In the genomic region with DNA sequence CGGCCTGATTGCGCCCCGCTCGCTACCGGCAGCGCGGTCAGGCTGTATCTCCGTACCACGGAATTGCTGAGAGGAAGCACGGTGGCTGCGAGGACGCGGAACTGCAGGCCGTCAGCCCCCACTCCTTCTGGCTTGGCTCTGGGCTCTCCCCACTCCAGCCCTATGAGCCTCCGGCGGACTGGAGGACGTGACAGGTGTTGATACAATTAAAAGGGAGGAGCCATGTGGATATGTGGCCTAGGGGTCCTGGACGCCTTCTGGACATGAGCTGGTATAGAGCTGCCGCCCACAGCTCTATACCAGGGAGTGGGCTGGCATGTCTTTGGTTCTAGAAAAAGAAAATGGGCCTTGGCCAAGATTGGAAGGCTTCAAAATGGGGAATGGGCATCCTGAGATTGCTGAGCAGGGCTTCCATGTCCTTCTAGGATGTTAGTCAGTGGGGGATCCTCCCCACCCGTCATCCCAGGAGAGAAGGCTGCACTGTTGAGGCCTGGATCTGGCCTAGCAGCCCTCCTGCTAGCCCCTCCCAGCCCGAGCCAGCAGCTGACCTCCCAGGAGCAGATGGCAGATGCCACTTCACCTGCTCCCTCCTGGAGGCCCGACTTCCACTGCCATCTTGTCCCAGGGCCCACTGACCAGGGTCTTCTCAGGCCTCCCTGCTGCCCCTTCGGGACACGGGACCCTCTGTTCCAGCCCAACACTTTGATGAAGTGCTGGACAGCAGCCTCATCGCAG, we compare ENCODE assay signal across 8 mouse cellular contexts. TPM values are rescaled to one million over a fixed set of nuclear protein-coding genes. Genes with fewer than 3 reads are reported as not detected.
DNase-seq lines count a peak whose midpoint lies in the region; ATAC-seq and TF ChIP-seq lines count a peak whose summit lies in the region.

No protein-coding gene starts in this region.

- peak; percentile 66 for ATAC-seq in hindbrain, embryonic 13.5 days (ENCODE audit: low FRiP score)
- peak; percentile 58 for ATAC-seq in midbrain, embryonic 15.5 days (replicated peaks)

- H3K27ac ChIP-seq in heart, embryonic 10.5 days, result peak overlapping the region; percentile 67
- no peak overlapping the region for H3K27ac ChIP-seq in spleen, adult 2 months (ENCODE audit: insufficient read depth, low read length)
- peak overlapping the region; percentile 98 for H3K27ac ChIP-seq in hindbrain, embryonic 13.5 days
- peak overlapping the region; percentile 99 for H3K27ac ChIP-seq in midbrain, embryonic 15.5 days

- H3K36me3 ChIP-seq in heart, embryonic 10.5 days, result no peaks in the 10 kb centered on the region
- no peaks in the 10 kb centered on the region for H3K36me3 ChIP-seq in spleen, adult 2 months (ENCODE audit: control insufficient read depth, insufficient read depth, low read length)
- H3K36me3 ChIP-seq in hindbrain, embryonic 13.5 days, result no peaks in the 10 kb centered on the region
- H3K36me3 ChIP-seq in midbrain, embryonic 15.5 days (replicated peaks), result no peaks in the 10 kb centered on the region

- no peak for TF ChIP-seq CTCF in spleen, adult 2 months (IDR thresholded peaks at IDR 0.05; ENCODE audit: extremely low read depth, insufficient read depth, insufficient read length, insufficient replicate concordance)

- no peak for TF ChIP-seq POLR2A in spleen, adult 2 months (IDR thresholded peaks at IDR 0.05; ENCODE audit: low read depth, low read length)

- peak overlapping the region; percentile 98 for H3K9ac ChIP-seq in hindbrain, embryonic 13.5 days
- H3K9ac ChIP-seq in midbrain, embryonic 15.5 days, result peak overlapping the region; percentile 98

- 12% methylated on average over 25 of the region's 25 CpGs for WGBS in heart, embryonic 10.5 days
- 15% methylated on average over 25 of the region's 25 CpGs for WGBS in spleen, adult 2 months
- 7% methylated on average over 25 of the region's 25 CpGs for WGBS in hindbrain, embryonic 13.5 days
- 6% methylated on average over 25 of the region's 25 CpGs for WGBS in midbrain, embryonic 15.5 days

- DNase-seq in heart, embryonic 10.5 days (ENCODE audit: low spot score), result no peak
- no peak for DNase-seq in heart, adult 11 months
- DNase-seq in spleen, adult 2 months (ENCODE audit: low read depth in 1 of 2, low spot score in 2 of 2), result no peak
- DNase-seq in spleen, postnatal 10 days (ENCODE audit: low spot score in 2 of 2), result no peak
- DNase-seq in adrenal gland, postnatal 10 days, result no peak
- DNase-seq in gastrocnemius, postnatal 25 days, result no peak

- H3K27me3 ChIP-seq in heart, embryonic 10.5 days (ENCODE audit: insufficient read depth, poor library complexity, severe bottlenecking), result peaks cover 83% of the 10 kb centered on the region
- H3K27me3 ChIP-seq in spleen, adult 2 months (ENCODE audit: control insufficient read depth, insufficient read depth, low read length), result peaks cover 19% of the 10 kb centered on the region
- peaks cover 3% of the 10 kb centered on the region; the same call in 1 of the 2 replicates for H3K27me3 ChIP-seq in hindbrain, embryonic 13.5 days
- H3K27me3 ChIP-seq in midbrain, embryonic 15.5 days (replicated peaks), result no peaks in the 10 kb centered on the region

- H3K4me1 ChIP-seq in heart, embryonic 10.5 days, result peaks cover 23% of the 10 kb centered on the region
- peaks cover 9% of the 10 kb centered on the region for H3K4me1 ChIP-seq in spleen, adult 2 months (ENCODE audit: control insufficient read depth, insufficient read depth, insufficient read length)
- H3K4me1 ChIP-seq in hindbrain, embryonic 13.5 days (replicated peaks), result peaks cover 53% of the 10 kb centered on the region
- H3K4me1 ChIP-seq in midbrain, embryonic 15.5 days, result peaks cover 46% of the 10 kb centered on the region

- peak overlapping the region; percentile 76 for H3K4me3 ChIP-seq in heart, embryonic 10.5 days
- peak overlapping the region; percentile 33; the same call in 1 of the 2 replicates for H3K4me3 ChIP-seq in spleen, adult 2 months (ENCODE audit: extremely low read depth, insufficient read depth, insufficient read length)
- peak overlapping the region; percentile 86 for H3K4me3 ChIP-seq in hindbrain, embryonic 13.5 days
- peak overlapping the region; percentile 79 for H3K4me3 ChIP-seq in midbrain, embryonic 15.5 days

- H3K4me2 ChIP-seq in hindbrain, embryonic 13.5 days, result peak overlapping the region; percentile 95
- H3K4me2 ChIP-seq in midbrain, embryonic 15.5 days, result peak overlapping the region; percentile 97

- H3K9me3 ChIP-seq in heart, embryonic 10.5 days, result no peaks in the 10 kb centered on the region
- H3K9me3 ChIP-seq in hindbrain, embryonic 13.5 days, result no peaks in the 10 kb centered on the region
- no peaks in the 10 kb centered on the region for H3K9me3 ChIP-seq in midbrain, embryonic 15.5 days

RNA-seq across cellular contexts. Expression of a gene that starts 0.9 kb away (rescaled TPM):
- 0.62 and 1.2 TPM in 2 replicates for polyA plus RNA-seq in heart, embryonic 10.5 days (2016; fragmentation: Nextera tagmentation; extraction: Ambion mirVana)
- polyA plus RNA-seq in spleen, adult 2 months (2012; rRNA removed), result 1.2 and 1.4 TPM in 2 replicates
- polyA plus RNA-seq in hindbrain, embryonic 13.5 days (2015; fragmentation: Nextera tagmentation; extraction: Ambion mirVana), result 29.1 and 32.4 TPM in 2 replicates
- 50.8 and 50.9 TPM in 2 replicates for polyA plus RNA-seq in midbrain, embryonic 15.5 days (2015; fragmentation: Nextera tagmentation; extraction: Ambion mirVana)
- 10 to 100 TPM; 11.6 to 14.5 TPM for total RNA-seq in adrenal gland, postnatal 10 days (2021)
- total RNA-seq in gastrocnemius, postnatal 25 days (2021), result 1 to 10 TPM; 1.5 to 1.7 TPM

RNA-seq across cellular contexts. Expression of a gene that starts 12.8 kb away (rescaled TPM):
- polyA plus RNA-seq in heart, embryonic 10.5 days (2016; fragmentation: Nextera tagmentation; extraction: Ambion mirVana), result 44.3 and 48.0 TPM in 2 replicates
- polyA plus RNA-seq in spleen, adult 2 months (2012; rRNA removed), result 37.6 and 61.5 TPM in 2 replicates
- polyA plus RNA-seq in hindbrain, embryonic 13.5 days (2015; fragmentation: Nextera tagmentation; extraction: Ambion mirVana), result 45.4 and 57.6 TPM in 2 replicates
- polyA plus RNA-seq in midbrain, embryonic 15.5 days (2015; fragmentation: Nextera tagmentation; extraction: Ambion mirVana), result 32.6 and 36.3 TPM in 2 replicates
- 10 to 100 TPM; 28.0 to 45.1 TPM for total RNA-seq in adrenal gland, postnatal 10 days (2021)
- total RNA-seq in gastrocnemius, postnatal 25 days (2021), result 10 to 100 TPM; 48.4 to 72.2 TPM

RNA-seq across cellular contexts. Expression of a gene that starts 13.7 kb away (rescaled TPM):
- 21.6 and 23.0 TPM in 2 replicates for polyA plus RNA-seq in heart, embryonic 10.5 days (2016; fragmentation: Nextera tagmentation; extraction: Ambion mirVana)
- 33.6 and 38.6 TPM in 2 replicates for polyA plus RNA-seq in spleen, adult 2 months (2012; rRNA removed)
- polyA plus RNA-seq in hindbrain, embryonic 13.5 days (2015; fragmentation: Nextera tagmentation; extraction: Ambion mirVana), result 26.6 and 30.7 TPM in 2 replicates
- polyA plus RNA-seq in midbrain, embryonic 15.5 days (2015; fragmentation: Nextera tagmentation; extraction: Ambion mirVana), result 35.2 and 36.7 TPM in 2 replicates
- 10 to 100 TPM; 17.6 to 23.1 TPM for total RNA-seq in adrenal gland, postnatal 10 days (2021)
- total RNA-seq in gastrocnemius, postnatal 25 days (2021), result 10 to 100 TPM in 1 of 2 experiments, 1 to 10 TPM in 1; 9.3 to 10.5 TPM

RNA-seq across cellular contexts. Expression of a gene that starts 14.3 kb away (rescaled TPM):
- polyA plus RNA-seq in heart, embryonic 10.5 days (2016; fragmentation: Nextera tagmentation; extraction: Ambion mirVana), result 0.99 TPM in 1 of 2 replicates, not detected in the other
- 1.1 TPM in 1 of 2 replicates, not detected in the other for polyA plus RNA-seq in spleen, adult 2 months (2012; rRNA removed)
- 0.60 TPM in 1 of 2 replicates, not detected in the other for polyA plus RNA-seq in hindbrain, embryonic 13.5 days (2015; fragmentation: Nextera tagmentation; extraction: Ambion mirVana)
- polyA plus RNA-seq in midbrain, embryonic 15.5 days (2015; fragmentation: Nextera tagmentation; extraction: Ambion mirVana), result 1.3 TPM in 1 of 2 replicates, not detected in the other
- total RNA-seq in adrenal gland, postnatal 10 days (2021), result under 1 TPM in 1 of 2 experiments, not detected in 1; 0.48 TPM
- total RNA-seq in gastrocnemius, postnatal 25 days (2021), result not detected

RNA-seq across cellular contexts. Expression of a gene that starts 17.1 kb away (rescaled TPM):
- 74.5 and 74.9 TPM in 2 replicates for polyA plus RNA-seq in heart, embryonic 10.5 days (2016; fragmentation: Nextera tagmentation; extraction: Ambion mirVana)
- 96.7 and 113 TPM in 2 replicates for polyA plus RNA-seq in spleen, adult 2 months (2012; rRNA removed)
- 86.6 and 86.8 TPM in 2 replicates for polyA plus RNA-seq in hindbrain, embryonic 13.5 days (2015; fragmentation: Nextera tagmentation; extraction: Ambion mirVana)
- polyA plus RNA-seq in midbrain, embryonic 15.5 days (2015; fragmentation: Nextera tagmentation; extraction: Ambion mirVana), result 92.6 and 93.7 TPM in 2 replicates
- total RNA-seq in adrenal gland, postnatal 10 days (2021), result 10 to 100 TPM; 63.1 to 76.4 TPM
- total RNA-seq in gastrocnemius, postnatal 25 days (2021), result 10 to 100 TPM; 35.0 to 38.5 TPM

Comparison
In these comparisons a context has a peak if more than half of its experiments do, and no peak if none do; other contexts are left out.
1. H3K4me3 ChIP-seq: peak in every context shown above with its lines; median percentile 86 in hindbrain, embryonic 13.5 days; 79 in midbrain, embryonic 15.5 days; 76 in heart, embryonic 10.5 days; 33 in spleen, adult 2 months.
2. RNA of a gene that starts 0.9 kb away (polyA plus RNA-seq): 50.8 to 50.9 TPM in midbrain, embryonic 15.5 days and 29.1 to 32.4 TPM in hindbrain, embryonic 13.5 days; 1.2 to 1.4 TPM in spleen, adult 2 months and 0.62 to 1.2 TPM in heart, embryonic 10.5 days; every median in the first group is over 10 times any median in the second.